Mouse (Mus musculus): ENCODE measurements around the gene Lpxn.

Gene Lpxn

GRCm38 (mm10) chr19:12805730-12806129, 9.7 kb downstream of the Lpxn start:
- no peak for DNase-seq (ENCODE audit: low spot score)

GRCm38 (mm10) chr19:12806214-12806613, 10.2 kb downstream of the Lpxn start:
- no peak for DNase-seq (ENCODE audit: low spot score)

- no peak for DNase-seq (ENCODE audit: low spot score)
These were observed 16.8 kb downstream of the Lpxn start for GRCm38 (mm10) chr19:12812644-12813364.

- no peak for DNase-seq (ENCODE audit: low spot score)
These were observed 17.9 kb downstream of the Lpxn start for GRCm38 (mm10) chr19:12813883-12814282.

- DNase-seq (ENCODE audit: low spot score) = no peak
These were observed 22.5 kb downstream of the Lpxn start for GRCm38 (mm10) chr19:12818507-12818906.

- DNase-seq (ENCODE audit: low spot score) = no peak
These were observed 24.4 kb downstream of the Lpxn start for GRCm38 (mm10) chr19:12820383-12820782.

- no peak for DNase-seq (ENCODE audit: low spot score)
These were observed 28.6 kb downstream of the Lpxn start for GRCm38 (mm10) chr19:12824549-12824948.

GRCm38 (mm10) chr19:12830823-12831430, 34.9 kb downstream of the Lpxn start:
- DNase-seq (ENCODE audit: low spot score) = no peak

- DNase-seq (ENCODE audit: low spot score) = no peak
These were observed 35.6 kb downstream of the Lpxn start for GRCm38 (mm10) chr19:12831559-12831958.

- no peak for DNase-seq (ENCODE audit: low spot score)
These were observed 37.6 kb downstream of the Lpxn start for GRCm38 (mm10) chr19:12833625-12834024.

- no peak for DNase-seq (ENCODE audit: low spot score)
These were observed 42.5 kb downstream of the Lpxn start for GRCm38 (mm10) chr19:12838507-12838906.

GRCm38 (mm10) chr19:12846382-12846781, 50.4 kb downstream of the Lpxn start, which contains the start of gene Gm5244:
Gene Gm5244, plus strand, starts transcription at chr19:12846682.
- no peak for DNase-seq (ENCODE audit: low spot score)

- no peak for DNase-seq (ENCODE audit: low spot score)
These were observed 61.0 kb downstream of the Lpxn start, which contains the start of gene Olfr1444 for GRCm38 (mm10) chr19:12856983-12857382. Gene Olfr1444, plus strand, starts transcription at chr19:12857283.

Data from ovary, adult 18-20 months (tissue).